Mouse (Mus musculus) neural tube, embryonic 14.5 days (tissue): ENCODE measurements around the gene Slamf7. TPM values are rescaled to one million over a fixed set of nuclear protein-coding genes. Genes with fewer than 3 reads are reported as not detected.

Experiments
- ATAC-seq: fragments of 200-750 bp; cut with Nextera tagmentation; 2 replicates; pipeline ENCODE4 v1.8.0; 2017; ENCODE audit warnings: low read depth, mild to moderate bottlenecking, moderate TSS enrichment, moderate library complexity
- H3K27ac ChIP-seq: fragments of 300-500 bp; sonication (generic); 2 replicates; pipeline ENCODE4 v1.5.1; 2014; ENCODE audit warnings: low read depth, mild to moderate bottlenecking, control low read depth, low read length, moderate library complexity, mixed read lengths
- H3K27me3 ChIP-seq: fragments of 300-500 bp; sonication (generic); 2 replicates; pipeline ENCODE4 v1.6.1; 2014; ENCODE audit warnings: low read length; ENCODE audit not compliant: control insufficient read depth, insufficient read depth
- H3K36me3 ChIP-seq: fragments of 300-500 bp; sonication (generic); 2 replicates; pipeline ENCODE4 v1.6.1; 2014; ENCODE audit warnings: low read length, mixed read lengths; ENCODE audit not compliant: control insufficient read depth, insufficient read depth
- H3K4me1 ChIP-seq: fragments of 300-500 bp; sonication (generic); 2 replicates; pipeline ENCODE4 v1.6.1; 2014; ENCODE audit warnings: low read length; ENCODE audit not compliant: control insufficient read depth, insufficient read depth
- H3K4me2 ChIP-seq: fragments of 300-500 bp; sonication (generic); 2 replicates; pipeline ENCODE4 v1.6.1; 2014; ENCODE audit warnings: mild to moderate bottlenecking, low read depth, low read length, control low read depth
- H3K4me3 ChIP-seq: fragments of 300-500 bp; sonication (generic); 2 replicates; pipeline ENCODE4 v1.5.1; 2014; ENCODE audit warnings: low read depth, low read length, control low read depth, mixed read lengths
- H3K9ac ChIP-seq: fragments of 300-500 bp; sonication (generic); replicated peaks from 2 replicates; pipeline ENCODE4 v1.6.1; 2014; ENCODE audit warnings: low read depth, mild to moderate bottlenecking, control low read depth, low read length, mixed read lengths
- H3K9me3 ChIP-seq: fragments of 300-500 bp; sonication (generic); 2 replicates; pipeline ENCODE4 v1.6.1; 2016; ENCODE audit warnings: low read length; ENCODE audit not compliant: control insufficient read depth
- WGBS: fragments of 180-500 bp; shearing (Covaris S2); extraction: QIAGEN DNeasy Blood & Tissue Kit; methylation state at CpG from one replicate; pipeline ENCODE4 v1.1.7; 2014; 5-methylcytosine and 5-hydroxymethylcytosine counted together
- polyA plus RNA-seq: library from polyadenylated mRNA; unstranded; fragments of >200 nt; fragmentation: Nextera tagmentation; extraction: Ambion mirVana; gene quantifications from 2 replicates; pipeline ENCODE4 v1.2.1, GENCODE M21; 2014

Gene Slamf7
- not detected in 2 replicates for polyA plus RNA-seq

DNA sequence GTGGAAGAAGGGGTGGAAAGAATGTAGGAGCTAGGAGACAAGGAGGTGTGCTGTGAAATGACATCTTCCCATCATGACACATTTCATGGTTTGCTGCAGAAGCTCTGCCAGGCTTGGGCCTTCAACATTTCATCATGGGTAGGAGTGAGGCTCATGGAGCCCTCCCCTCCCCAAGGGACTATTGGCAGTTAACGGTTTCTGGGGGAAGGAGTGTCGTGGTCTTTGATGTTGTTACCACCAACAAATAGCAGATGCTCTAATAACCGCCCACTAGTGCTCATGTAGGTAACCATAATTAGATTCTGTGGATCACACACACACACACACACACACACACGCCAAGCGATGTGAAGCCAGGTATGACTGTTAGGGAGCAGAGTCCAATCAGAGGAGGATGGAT is at the start of gene Slamf7:
Gene Slamf7 (minus strand): TSS at position 302 of the 400 bp plus-strand sequence.
- H3K4me1 ChIP-seq, result no peaks in the 10 kb centered on the region
- H3K9me3 ChIP-seq, result no peaks in the 10 kb centered on the region
- H3K36me3 ChIP-seq, result no peaks in the 10 kb centered on the region
- no peak within 1 kb of the TSS for H3K9ac ChIP-seq
- no peaks in the 10 kb centered on the region for H3K27me3 ChIP-seq
- no peak within 1 kb of the TSS for H3K4me2 ChIP-seq
- no peak for ATAC-seq
- H3K27ac ChIP-seq, result no peak within 1 kb of the TSS
- WGBS, result 92% methylated on average over 5 of the region's 5 CpGs
- no peak within 1 kb of the TSS for H3K4me3 ChIP-seq

DNA sequence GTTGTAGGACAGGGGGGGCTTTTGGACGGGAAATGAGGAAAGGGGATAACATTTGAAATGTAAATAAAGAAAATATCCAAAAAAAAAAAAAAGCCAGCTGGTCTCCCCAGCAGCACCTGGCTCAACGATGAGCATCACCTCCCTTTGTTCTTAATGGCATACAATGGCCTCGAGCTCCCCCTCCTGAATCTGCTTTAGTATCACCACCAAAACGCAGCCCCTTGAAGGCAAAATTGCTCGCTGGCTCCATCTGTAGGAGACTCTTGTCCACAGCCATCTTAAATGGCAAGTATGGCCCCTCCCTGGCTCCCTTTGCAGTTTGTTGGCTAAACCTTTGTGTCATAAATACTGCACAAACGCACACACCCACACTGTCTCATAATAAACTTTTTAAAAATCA is 46.1 kb upstream of the Slamf7 start:
- Histone ChIP-seq H3K27ac (no peak overlapping the region), H3K9ac (no peak overlapping the region), H3K4me3 (no peak overlapping the region), H3K27me3 (no peaks in the 10 kb centered on the region), H3K4me2 (no peak overlapping the region), H3K36me3 (no peaks in the 10 kb centered on the region), H3K9me3 (no peaks in the 10 kb centered on the region), H3K4me1 (no peaks in the 10 kb centered on the region)
- ATAC-seq, result no peak; the same call in 1 of the 2 replicates
- WGBS, result 27% methylated on average over 6 of the region's 6 CpGs

GRCm38 (mm10) chr1:171693918-171694317 is 41.1 kb upstream of the Slamf7 start:
- H3K4me1 ChIP-seq, result no peaks in the 10 kb centered on the region
- H3K36me3 ChIP-seq, result no peaks in the 10 kb centered on the region
- no peaks in the 10 kb centered on the region for H3K27me3 ChIP-seq
- H3K27ac ChIP-seq, result no peak overlapping the region
- no peak overlapping the region for H3K4me3 ChIP-seq
- WGBS, result 83% methylated on average over 1 of the region's 1 CpGs
- no peaks in the 10 kb centered on the region for H3K9me3 ChIP-seq
- ATAC-seq, result no peak
- H3K9ac ChIP-seq, result no peak overlapping the region
- H3K4me2 ChIP-seq, result no peak overlapping the region

DNA sequence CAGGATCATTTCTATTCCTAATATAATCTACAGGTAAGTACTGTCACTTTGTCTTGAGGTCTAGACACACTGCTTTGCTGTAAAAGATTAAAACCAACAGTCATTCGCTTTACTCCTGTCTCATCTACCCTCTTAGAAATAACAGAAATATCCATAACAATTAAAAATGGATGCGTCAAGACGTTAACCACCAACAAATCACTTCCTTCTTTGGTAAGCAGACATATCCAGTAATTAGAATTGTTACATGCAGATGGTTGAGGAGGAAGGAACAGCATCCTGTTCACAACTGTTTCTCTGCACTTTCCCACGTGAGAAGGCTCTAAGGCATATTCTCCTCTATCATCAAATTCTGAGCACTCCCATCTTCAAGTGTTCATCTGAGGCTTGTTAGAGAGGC is 34.5 kb upstream of the Slamf7 start:
- 86% methylated on average over 4 of the region's 4 CpGs for WGBS
- H3K9ac ChIP-seq, result no peak overlapping the region
- H3K4me1 ChIP-seq, result no peaks in the 10 kb centered on the region
- no peaks in the 10 kb centered on the region for H3K27me3 ChIP-seq
- no peaks in the 10 kb centered on the region for H3K36me3 ChIP-seq
- no peaks in the 10 kb centered on the region for H3K9me3 ChIP-seq
- no peak overlapping the region for H3K27ac ChIP-seq
- no peak overlapping the region for H3K4me3 ChIP-seq
- no peak overlapping the region for H3K4me2 ChIP-seq
- ATAC-seq, result no peak

DNA sequence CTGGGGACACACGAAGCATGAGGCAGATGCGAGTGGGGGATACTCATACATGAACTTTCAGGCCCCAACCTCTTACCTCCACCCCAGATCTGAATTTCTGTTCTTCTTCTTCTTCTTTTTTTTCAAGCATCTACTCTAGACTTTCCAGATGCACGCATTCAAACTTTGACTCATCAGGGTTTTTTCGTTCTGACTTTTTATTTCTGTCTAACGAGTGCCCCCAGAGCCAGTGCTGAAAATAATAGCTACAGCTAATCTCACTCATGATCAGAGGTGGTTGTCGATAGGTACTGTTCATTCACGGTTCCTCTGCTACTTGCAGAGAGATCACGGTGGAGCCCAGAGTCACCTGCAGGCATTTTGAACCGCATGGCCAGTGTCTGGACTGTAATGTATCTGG is 32.1 kb upstream of the Slamf7 start:
- no peaks in the 10 kb centered on the region for H3K9me3 ChIP-seq
- no peak for ATAC-seq

GRCm38 (mm10) chr1:171681531-171682299 is 28.9 kb upstream of the Slamf7 start, which contains the start of gene Cd48:
Cd48 (plus strand) TSS chr1:171682009.
- Histone ChIP-seq H3K9me3 (no peaks in the 10 kb centered on the region), H3K27me3 (no peaks in the 10 kb centered on the region), H3K27ac (no peak within 1 kb of the TSS), H3K36me3 (no peaks in the 10 kb centered on the region), H3K9ac (no peak within 1 kb of the TSS), H3K4me3 (no peak within 1 kb of the TSS), H3K4me1 (no peaks in the 10 kb centered on the region), H3K4me2 (no peak within 1 kb of the TSS)
- no peak for ATAC-seq
- 91% methylated on average over 14 of the region's 14 CpGs for WGBS

More for the DNA sequence above, 32.1 kb upstream of the Slamf7 start:
- Histone ChIP-seq H3K36me3 (no peaks in the 10 kb centered on the region), H3K4me1 (no peaks in the 10 kb centered on the region), H3K27ac (no peak overlapping the region), H3K4me2 (no peak overlapping the region), H3K27me3 (no peaks in the 10 kb centered on the region), H3K4me3 (no peak overlapping the region), H3K9ac (no peak overlapping the region)
- WGBS, result 92% methylated on average over 9 of the region's 9 CpGs

- Histone ChIP-seq H3K9ac (no peak overlapping the region), H3K4me3 (no peak overlapping the region), H3K4me1 (no peaks in the 10 kb centered on the region), H3K9me3 (no peaks in the 10 kb centered on the region), H3K27ac (no peak overlapping the region), H3K27me3 (no peaks in the 10 kb centered on the region), H3K36me3 (no peaks in the 10 kb centered on the region), H3K4me2 (no peak overlapping the region)
- no peak for ATAC-seq
- WGBS, result 90% methylated on average over 7 of the region's 7 CpGs
Observed at GRCm38 (mm10) chr1:171681009-171681408, 28.2 kb upstream of the Slamf7 start.

- Histone ChIP-seq H3K27ac (no peak overlapping the region), H3K4me1 (no peaks in the 10 kb centered on the region), H3K9ac (no peak overlapping the region), H3K4me3 (no peak overlapping the region), H3K27me3 (no peaks in the 10 kb centered on the region), H3K4me2 (no peak overlapping the region), H3K9me3 (no peaks in the 10 kb centered on the region), H3K36me3 (no peaks in the 10 kb centered on the region)
- ATAC-seq, result no peak
- 91% methylated on average over 1 of the region's 1 CpGs for WGBS
Observed at GRCm38 (mm10) chr1:171677721-171678120, 24.9 kb upstream of the Slamf7 start.

GRCm38 (mm10) chr1:171674467-171674866 is 21.6 kb upstream of the Slamf7 start:
- no peak for ATAC-seq

More at GRCm38 (mm10) chr1:171674467-171674866, 21.6 kb upstream of the Slamf7 start:
- H3K9me3 ChIP-seq, result no peaks in the 10 kb centered on the region
- H3K36me3 ChIP-seq, result no peaks in the 10 kb centered on the region
- H3K4me2 ChIP-seq, result no peak overlapping the region
- no peaks in the 10 kb centered on the region for H3K4me1 ChIP-seq
- 71% methylated on average over 1 of the region's 1 CpGs for WGBS
- no peak overlapping the region for H3K27ac ChIP-seq
- H3K9ac ChIP-seq, result no peak overlapping the region
- no peaks in the 10 kb centered on the region for H3K27me3 ChIP-seq
- no peak overlapping the region for H3K4me3 ChIP-seq
